ENCODE assay signal across 24 mouse cellular contexts in genomic region chr11:69080102-69080854, GRCm38 (mm10). TPM values are rescaled to one million over a fixed set of nuclear protein-coding genes. Genes with fewer than 3 reads are reported as not detected.
DNase-seq lines count a peak whose midpoint lies in the region; ATAC-seq and TF ChIP-seq lines count a peak whose summit lies in the region.
"Had no signal": no experiment of that assay in that cellular context is flagged by ENCODE, and none has a peak within 500 bp of the region (broad histone marks: within the 10 kb centered on the region; RNA-seq: fewer than 3 reads in every experiment).

No protein-coding gene starts in this region.

- H3K9ac ChIP-seq in liver, adult 2 months (ENCODE audit: low read depth, low read length), result no peak overlapping the region
- no peak overlapping the region for H3K9ac ChIP-seq in liver, embryonic 11.5 days (ENCODE audit: low read depth, low read length)
- no peak overlapping the region for H3K9ac ChIP-seq in intestine, embryonic 15.5 days
- H3K9ac ChIP-seq: forebrain, embryonic 15.5 days; heart, embryonic 12.5 days; hindbrain, embryonic 13.5 days; lung, embryonic 15.5 days; stomach, embryonic 15.5 days had no signal

- no peak for TF ChIP-seq CTCF in liver, adult 2 months (IDR thresholded peaks at IDR 0.05; ENCODE audit: low read depth, low read length)

- no peak overlapping the region for H3K4me3 ChIP-seq in liver, adult 2 months (ENCODE audit: insufficient read depth, low read depth, low read length)
- no peak overlapping the region for H3K4me3 ChIP-seq in liver, embryonic 11.5 days (ENCODE audit: low read depth, low read length)
- no peak overlapping the region for H3K4me3 ChIP-seq in intestine, embryonic 15.5 days (replicated peaks)
- H3K4me3 ChIP-seq: forebrain, embryonic 15.5 days; heart, embryonic 12.5 days; hindbrain, embryonic 13.5 days; layer of hippocampus, adult 2 months; limb, embryonic 10.5 days; lung, embryonic 15.5 days; stomach, embryonic 15.5 days had no signal

- no peaks in the 10 kb centered on the region for H3K79me2 ChIP-seq in liver, adult 2 months (ENCODE audit: control insufficient read depth, insufficient read depth, low read length)

- no peaks in the 10 kb centered on the region for H3K27me3 ChIP-seq in liver, adult 2 months (ENCODE audit: control insufficient read depth, insufficient read depth, low read length)
- no peaks in the 10 kb centered on the region for H3K27me3 ChIP-seq in liver, embryonic 11.5 days (replicated peaks; ENCODE audit: control insufficient read depth, insufficient read depth, low read length)
- no peaks in the 10 kb centered on the region for H3K27me3 ChIP-seq in intestine, embryonic 15.5 days (replicated peaks)
- H3K27me3 ChIP-seq: forebrain, embryonic 15.5 days; heart, embryonic 12.5 days; hindbrain, embryonic 13.5 days; lung, embryonic 15.5 days; stomach, embryonic 15.5 days had no signal

- no peak for ATAC-seq in liver, embryonic 11.5 days (replicated peaks; ENCODE audit: low FRiP score)
- ATAC-seq in granulocyte monocyte progenitor cell, adult 5-6 weeks (replicated peaks; ENCODE audit: poor library complexity, severe bottlenecking), result 0 out of 2 replicates have a peak, but pooled peaks have one; percentile 12
- peak; percentile 60; the same call in 1 of the 2 replicates for ATAC-seq in intestine, embryonic 15.5 days
- ATAC-seq: activated CD4-positive, CD25-positive, alpha-beta regulatory T cell, adult 4 months; forebrain, embryonic 15.5 days had no signal

- no peak overlapping the region for H3K4me2 ChIP-seq in liver, embryonic 11.5 days
- H3K4me2 ChIP-seq in intestine, embryonic 15.5 days (replicated peaks), result no peak overlapping the region
- H3K4me2 ChIP-seq: forebrain, embryonic 15.5 days; heart, embryonic 12.5 days; hindbrain, embryonic 13.5 days; lung, embryonic 15.5 days; stomach, embryonic 15.5 days had no signal

- H3K9me3 ChIP-seq in liver, embryonic 11.5 days (ENCODE audit: control insufficient read depth, low read length), result no peaks in the 10 kb centered on the region
- no peaks in the 10 kb centered on the region for H3K9me3 ChIP-seq in intestine, embryonic 15.5 days
- H3K9me3 ChIP-seq: forebrain, embryonic 15.5 days; heart, embryonic 12.5 days; hindbrain, embryonic 13.5 days; limb, embryonic 10.5 days; lung, embryonic 15.5 days; stomach, embryonic 15.5 days had no signal

- WGBS in liver, adult 2 months, result 40% methylated on average over 15 of the region's 15 CpGs
- 82% methylated on average over 15 of the region's 15 CpGs for WGBS in liver, embryonic 11.5 days
- 73% methylated on average over 15 of the region's 15 CpGs for WGBS in intestine, embryonic 15.5 days

- H3K4me1 ChIP-seq in liver, adult 2 months (ENCODE audit: control insufficient read depth, insufficient read depth, low read length), result no peaks in the 10 kb centered on the region
- no peaks in the 10 kb centered on the region for H3K4me1 ChIP-seq in liver, embryonic 11.5 days (replicated peaks; ENCODE audit: control insufficient read depth, insufficient read depth, low read length)
- no peaks in the 10 kb centered on the region for H3K4me1 ChIP-seq in intestine, embryonic 15.5 days (replicated peaks)
- H3K4me1 ChIP-seq: forebrain, embryonic 15.5 days; heart, embryonic 12.5 days; lung, embryonic 15.5 days; stomach, embryonic 15.5 days had no signal

- no peak for TF ChIP-seq POLR2A in liver, adult 2 months (IDR thresholded peaks at IDR 0.05; ENCODE audit: extremely low read depth, insufficient read depth, low read length)

- H3K27ac ChIP-seq in liver, adult 2 months (replicated peaks; ENCODE audit: insufficient read depth, low read depth, low read length), result peak overlapping the region; percentile 32; the same call in 1 of the 2 replicates
- H3K27ac ChIP-seq in liver, embryonic 11.5 days (ENCODE audit: low read depth, low read length), result no peak overlapping the region
- H3K27ac ChIP-seq in intestine, embryonic 15.5 days, result no peak overlapping the region
- H3K27ac ChIP-seq: forebrain, embryonic 15.5 days; hindbrain, embryonic 13.5 days; layer of hippocampus, adult 2 months; limb, embryonic 10.5 days; lung, embryonic 15.5 days; macrophage; stomach, embryonic 15.5 days had no signal

- peak; percentile 83 for DNase-seq in heart, adult 11 months
- no peak for DNase-seq in heart, postnatal 4 days
- DNase-seq in liver, adult 2 months (ENCODE audit: extremely low read depth, low read depth, low spot score), result peak; percentile 78
- no peak for DNase-seq in liver, embryonic 11.5 days (ENCODE audit: low spot score)
- DNase-seq in B cell, adult 2 months, result no peak
- DNase-seq: adrenal gland, adult 8-10 months; cerebellum, postnatal 10 days; gastrocnemius, postnatal 10 days; heart, adult 18-20 months; kidney, postnatal 14 days; liver; thymus, adult 18-20 months; thymus, postnatal 36 days had no signal

- no peaks in the 10 kb centered on the region for H3K36me3 ChIP-seq in liver, adult 2 months (ENCODE audit: control insufficient read depth, insufficient read depth, low read length)
- H3K36me3 ChIP-seq in liver, embryonic 11.5 days (ENCODE audit: control insufficient read depth, insufficient read depth, low read length), result no peaks in the 10 kb centered on the region
- H3K36me3 ChIP-seq in intestine, embryonic 15.5 days, result no peaks in the 10 kb centered on the region
- H3K36me3 ChIP-seq: forebrain, embryonic 15.5 days; heart, embryonic 12.5 days; hindbrain, embryonic 13.5 days; limb, embryonic 10.5 days; lung, embryonic 15.5 days; stomach, embryonic 15.5 days had no signal

RNA-seq across cellular contexts. Expression of gene Vamp2, which starts 8.0 kb away (rescaled TPM):
- total RNA-seq in heart, postnatal 4 days (2021), result 10 to 100 TPM; 80.2 to 84.6 TPM
- total RNA-seq in liver, adult 2 months (2014; rRNA removed), result 5.2 and 6.4 TPM in 2 replicates
- 21.7 and 36.9 TPM in 2 replicates for polyA plus RNA-seq in liver, adult 2 months (2012; rRNA removed)
- 47.2 and 56.0 TPM in 2 replicates for polyA plus RNA-seq in liver, embryonic 11.5 days (2014; fragmentation: Nextera tagmentation; extraction: Ambion mirVana)
- 59.2 and 63.1 TPM in 2 replicates for total RNA-seq in granulocyte monocyte progenitor cell, adult 5-6 weeks (2014; fragmentation: Nextera tagmentation)
- total RNA-seq in granulocyte monocyte progenitor cell, adult 5-6 weeks (2017), result 7.2 and 8.6 TPM in 2 replicates
- polyA plus RNA-seq in intestine, embryonic 15.5 days (2015; fragmentation: Nextera tagmentation; extraction: Ambion mirVana), result 61.8 and 64.2 TPM in 2 replicates

RNA-seq across cellular contexts. Expression of gene Tmem107, which starts 9.7 kb away (rescaled TPM):
- total RNA-seq in heart, postnatal 4 days (2021), result 1 to 10 TPM; 6.7 to 8.6 TPM
- 1.8 and 2.2 TPM in 2 replicates for total RNA-seq in liver, adult 2 months (2014; rRNA removed)
- 3.3 and 4.7 TPM in 2 replicates for polyA plus RNA-seq in liver, adult 2 months (2012; rRNA removed)
- polyA plus RNA-seq in liver, embryonic 11.5 days (2014; fragmentation: Nextera tagmentation; extraction: Ambion mirVana), result 39.1 and 43.5 TPM in 2 replicates
- total RNA-seq in granulocyte monocyte progenitor cell, adult 5-6 weeks (2014; fragmentation: Nextera tagmentation), result 15.1 and 48.9 TPM in 2 replicates
- 10.4 and 24.9 TPM in 2 replicates for total RNA-seq in granulocyte monocyte progenitor cell, adult 5-6 weeks (2017)
- polyA plus RNA-seq in intestine, embryonic 15.5 days (2015; fragmentation: Nextera tagmentation; extraction: Ambion mirVana), result 43.7 and 47.6 TPM in 2 replicates

RNA-seq across cellular contexts. Expression of gene Per1, which starts 14.7 kb away (rescaled TPM):
- total RNA-seq in heart, postnatal 4 days (2021), result 10 to 100 TPM; 42.6 to 55.6 TPM
- 8.0 and 9.0 TPM in 2 replicates for total RNA-seq in liver, adult 2 months (2014; rRNA removed)
- polyA plus RNA-seq in liver, adult 2 months (2012; rRNA removed), result 4.6 and 6.9 TPM in 2 replicates
- 6.2 and 6.6 TPM in 2 replicates for polyA plus RNA-seq in liver, embryonic 11.5 days (2014; fragmentation: Nextera tagmentation; extraction: Ambion mirVana)
- total RNA-seq in granulocyte monocyte progenitor cell, adult 5-6 weeks (2014; fragmentation: Nextera tagmentation), result 10.3 and 11.7 TPM in 2 replicates
- 9.4 and 9.8 TPM in 2 replicates for total RNA-seq in granulocyte monocyte progenitor cell, adult 5-6 weeks (2017)
- polyA plus RNA-seq in intestine, embryonic 15.5 days (2015; fragmentation: Nextera tagmentation; extraction: Ambion mirVana), result 11.9 and 15.6 TPM in 2 replicates

RNA-seq across cellular contexts. Expression of gene Borcs6, which starts 20.8 kb away (rescaled TPM):
- 10 to 100 TPM; 13.8 to 14.3 TPM for total RNA-seq in heart, postnatal 4 days (2021)
- 6.1 and 6.5 TPM in 2 replicates for total RNA-seq in liver, adult 2 months (2014; rRNA removed)
- polyA plus RNA-seq in liver, adult 2 months (2012; rRNA removed), result 10.5 and 11.2 TPM in 2 replicates
- polyA plus RNA-seq in liver, embryonic 11.5 days (2014; fragmentation: Nextera tagmentation; extraction: Ambion mirVana), result 5.9 and 6.6 TPM in 2 replicates
- total RNA-seq in granulocyte monocyte progenitor cell, adult 5-6 weeks (2014; fragmentation: Nextera tagmentation), result 2.0 and 11.4 TPM in 2 replicates
- 9.4 TPM in 2 replicates for total RNA-seq in granulocyte monocyte progenitor cell, adult 5-6 weeks (2017)
- polyA plus RNA-seq in intestine, embryonic 15.5 days (2015; fragmentation: Nextera tagmentation; extraction: Ambion mirVana), result 8.6 and 8.9 TPM in 2 replicates

RNA-seq across cellular contexts. Expression of gene Aurkb, which starts 34.8 kb away (rescaled TPM):
- total RNA-seq in heart, postnatal 4 days (2021), result 10 to 100 TPM; 38.0 to 43.3 TPM
- 0.37 and 1.2 TPM in 2 replicates for total RNA-seq in liver, adult 2 months (2014; rRNA removed)
- 0.34 and 0.66 TPM in 2 replicates for polyA plus RNA-seq in liver, adult 2 months (2012; rRNA removed)
- 168 and 170 TPM in 2 replicates for polyA plus RNA-seq in liver, embryonic 11.5 days (2014; fragmentation: Nextera tagmentation; extraction: Ambion mirVana)
- total RNA-seq in granulocyte monocyte progenitor cell, adult 5-6 weeks (2014; fragmentation: Nextera tagmentation), result 80.2 and 105 TPM in 2 replicates
- total RNA-seq in granulocyte monocyte progenitor cell, adult 5-6 weeks (2017), result 102 and 122 TPM in 2 replicates
- 133 and 135 TPM in 2 replicates for polyA plus RNA-seq in intestine, embryonic 15.5 days (2015; fragmentation: Nextera tagmentation; extraction: Ambion mirVana)

Comparison
In these comparisons a context has a peak if more than half of its experiments do, and no peak if none do; other contexts are left out.
1. DNase-seq: peak in heart, adult 11 months (single experiment) and liver, adult 2 months (single experiment); none in heart, postnatal 4 days (single experiment), liver, embryonic 11.5 days (single experiment) and B cell, adult 2 months (0 of 2).